Mouse (Mus musculus) erythroid progenitor cell, adult 5-6 weeks (primary cell): Measurements from ENCODE around the gene Arhgap22. TPM values are rescaled to one million over a fixed set of nuclear protein-coding genes. Genes with fewer than 3 reads are reported as not detected.

Experiments used
- ATAC-seq: replicated peaks from 2 replicates; pipeline ENCODE4 v1.8.0; 2016; ENCODE audit warnings: moderate number of reproducible peaks, mild to moderate bottlenecking, moderate TSS enrichment, inconsistent platforms; ENCODE audit not compliant: poor library complexity, low FRiP score, severe bottlenecking
- total RNA-seq, 2 experiments: library from RNA; stranded (forward) in 1 of 2; stranded (reverse) in 1 of 2; fragments of 150-400 nt in 1 of 2; fragments of 186-747, 209-891 nt in 1 of 2; gene quantifications; 2 replicates each; pipeline versions ENCODE4 v1.2.3 to v1.2.4; 2015 to 2017; ENCODE audit warnings: low replicate concordance in 2 of 2

Arhgap22 gene
- total RNA-seq, 2 experiments from 2014 or later: not detected

- ATAC-seq: no peak
Measured at GRCm38 (mm10) chr14:33418311-33418909, 204.6 kb downstream of the Arhgap22 start.

Other genes starting within 250 kb of the Arhgap22 start
- gene Lrrc18, start 222.6 kb upstream of the Arhgap22 start, total RNA-seq (2015; ENCODE audit: low replicate concordance): not detected in 2 replicates
- not detected in 2 replicates for gene Lrrc18, start 222.6 kb upstream of the Arhgap22 start, total RNA-seq (2017; ENCODE audit: low replicate concordance)
- 9.6 and 32.4 TPM in 2 replicates for gene Wdfy4, start 28.5 kb upstream of the Arhgap22 start, total RNA-seq (2015; ENCODE audit: low replicate concordance)
- gene Wdfy4, start 28.5 kb upstream of the Arhgap22 start, total RNA-seq (2017; ENCODE audit: low replicate concordance): 5.2 and 7.8 TPM in 2 replicates
- 12.6 and 18.4 TPM in 2 replicates for gene Mapk8, start 233.1 kb downstream of the Arhgap22 start, total RNA-seq (2015; ENCODE audit: low replicate concordance)
- 7.9 and 17.6 TPM in 2 replicates for gene Mapk8, start 233.1 kb downstream of the Arhgap22 start, total RNA-seq (2017; ENCODE audit: low replicate concordance)